Comparison of ENCODE assay signal across 23 mouse cellular contexts in genomic region chr8:94390429-94390828, GRCm38 (mm10). TPM values are rescaled to one million over a fixed set of nuclear protein-coding genes. Genes with fewer than 3 reads are reported as not detected.
A peak's percentile ranks its signal among the peaks of the same experiment; 100 is the strongest.
DNase-seq lines count a peak whose midpoint lies in the region; ATAC-seq and TF ChIP-seq lines count a peak whose summit lies in the region.
"Had no signal": no experiment of that assay in that cellular context is flagged by ENCODE, and none has a peak within 500 bp of the region (broad histone marks: within the 10 kb centered on the region; RNA-seq: fewer than 3 reads in every experiment).

No protein-coding gene starts in this region.

- H3K4me3 ChIP-seq in liver, adult 2 months (ENCODE audit: insufficient read depth, low read depth, low read length) = no peak overlapping the region
- no peak overlapping the region for H3K4me3 ChIP-seq in liver, embryonic 11.5 days (ENCODE audit: low read depth, low read length)
- H3K4me3 ChIP-seq in MEL (ENCODE audit: control insufficient read depth in 1 of 2, insufficient read depth in 1 of 2, low read depth in 2 of 2, low read length in 2 of 2) (no peak overlapping the region), myocyte (no peak overlapping the region)
- H3K4me3 ChIP-seq: embryonic facial prominence, embryonic 10.5 days; embryonic facial prominence, embryonic 12.5 days; forebrain, embryonic 13.5 days; forebrain, embryonic 15.5 days had no signal

- ATAC-seq in liver, embryonic 11.5 days (replicated peaks; ENCODE audit: low FRiP score) = no peak
- ATAC-seq: activated CD4-positive, CD25-positive, alpha-beta regulatory T cell, adult 4 months; forebrain, embryonic 13.5 days; forebrain, embryonic 15.5 days; forebrain, postnatal 0 days; Patski had no signal

- no peak; a peak in 1 of 4 replicates for TF ChIP-seq EP300 in MEL (IDR thresholded peaks at IDR 0.05; ENCODE audit: low read depth in 1 of 2, low read length in 2 of 2)

- no peak for TF ChIP-seq CTCF in liver, adult 2 months (IDR thresholded peaks at IDR 0.05; ENCODE audit: low read depth, low read length)
- no peak for TF ChIP-seq CTCF in MEL (IDR thresholded peaks at IDR 0.05 in 2 of 3, conservative IDR thresholded peaks at IDR 0.05 in 1 of 3; ENCODE audit: control insufficient read depth in 1 of 3, insufficient read depth in 1 of 3, low read depth in 2 of 3, low read length in 3 of 3, poor library complexity in 1 of 3, severe bottlenecking in 1 of 3)

- H3K9ac ChIP-seq in liver, adult 2 months (ENCODE audit: low read depth, low read length) = peak overlapping the region; percentile 18; the same call in 1 of the 2 replicates
- H3K9ac ChIP-seq in liver, embryonic 11.5 days (ENCODE audit: low read depth, low read length) = no peak overlapping the region
- H3K9ac ChIP-seq in MEL (ENCODE audit: control insufficient read depth, low read depth, low read length, poor library complexity, severe bottlenecking) = no peak overlapping the region
- H3K9ac ChIP-seq: embryonic facial prominence, embryonic 12.5 days; forebrain, embryonic 13.5 days; forebrain, embryonic 15.5 days; forebrain, postnatal 0 days had no signal

- 67% methylated on average over 6 of the region's 6 CpGs for WGBS in liver, adult 2 months
- 91% methylated on average over 6 of the region's 6 CpGs for WGBS in liver, embryonic 11.5 days

- H3K4me2 ChIP-seq in liver, embryonic 11.5 days = no peak overlapping the region
- peak overlapping the region; percentile 36 for H3K4me2 ChIP-seq in myocyte (ENCODE audit: low read depth)
- H3K4me2 ChIP-seq: embryonic facial prominence, embryonic 12.5 days; forebrain, embryonic 13.5 days; forebrain, embryonic 15.5 days had no signal

- TF ChIP-seq RAD21 in MEL (IDR thresholded peaks at IDR 0.05; ENCODE audit: low read depth, low read length) = no peak

- H3ac ChIP-seq in myocyte (ENCODE audit: control insufficient read depth, insufficient read length) = no peak overlapping the region

- peaks cover 70% of the 10 kb centered on the region for H3K36me3 ChIP-seq in liver, adult 2 months (ENCODE audit: control insufficient read depth, insufficient read depth, low read length)
- H3K36me3 ChIP-seq in liver, embryonic 11.5 days (ENCODE audit: control insufficient read depth, insufficient read depth, low read length) = peaks cover 47% of the 10 kb centered on the region
- peaks cover 25 to 43% of the 10 kb centered on the region in 2 experiments for H3K36me3 ChIP-seq in MEL (ENCODE audit: control insufficient read depth in 1 of 2, insufficient read depth in 2 of 2, low read length in 2 of 2)
- H3K36me3 ChIP-seq in myocyte (ENCODE audit: control insufficient read depth, insufficient read depth) = peaks cover 76% of the 10 kb centered on the region

- peaks cover 12% of the 10 kb centered on the region; the same call in 1 of the 2 replicates for H3K79me2 ChIP-seq in liver, adult 2 months (ENCODE audit: control insufficient read depth, insufficient read depth, low read length)
- H3K79me2 ChIP-seq in MEL (ENCODE audit: control insufficient read depth, insufficient read depth, low read length, poor library complexity) = peaks cover 34% of the 10 kb centered on the region
- H3K79me2 ChIP-seq in myocyte (ENCODE audit: control insufficient read depth, insufficient read depth) = peaks cover 42% of the 10 kb centered on the region

- H3K4me1 ChIP-seq in liver, adult 2 months (ENCODE audit: control insufficient read depth, insufficient read depth, low read length) = peaks cover 27% of the 10 kb centered on the region
- peaks cover 9% of the 10 kb centered on the region for H3K4me1 ChIP-seq in liver, embryonic 11.5 days (replicated peaks; ENCODE audit: control insufficient read depth, insufficient read depth, low read length)
- H3K4me1 ChIP-seq in MEL (ENCODE audit: control insufficient read depth in 1 of 2, insufficient read depth in 2 of 2, low read length in 2 of 2) = peaks cover 9% of the 10 kb centered on the region in 2 experiments

- DNase-seq in adrenal gland, postnatal 14 days = peak; percentile 1
- no peak for DNase-seq in adrenal gland, postnatal 4 days (ENCODE audit: low spot score in 2 of 2)
- DNase-seq in liver, adult 2 months (ENCODE audit: extremely low read depth, low read depth, low spot score) = no peak
- no peak for DNase-seq in liver, embryonic 11.5 days (ENCODE audit: low spot score)
- DNase-seq in MEL (ENCODE audit: low read depth, low spot score) = peak; percentile 28
- DNase-seq in layer of hippocampus, postnatal 10 days (ENCODE audit: low spot score in 2 of 2) = no peak
- DNase-seq in urinary bladder, postnatal 36 days (ENCODE audit: low spot score in 2 of 2) = no peak
- DNase-seq: adrenal gland, adult 8-10 months; adrenal gland, postnatal 25 days; cerebellum, adult 11-12 months; cerebellum, adult 2 months; cerebellum, adult 9-10 months; cerebellum, postnatal 10 days; cerebellum, postnatal 25 days; forebrain, postnatal 0 days had no signal

- no peaks in the 10 kb centered on the region for H3K27me3 ChIP-seq in liver, adult 2 months (ENCODE audit: control insufficient read depth, insufficient read depth, low read length)
- H3K27me3 ChIP-seq in liver, embryonic 11.5 days (replicated peaks; ENCODE audit: control insufficient read depth, insufficient read depth, low read length) = no peaks in the 10 kb centered on the region
- H3K27me3 ChIP-seq in MEL (ENCODE audit: control insufficient read depth in 1 of 2, insufficient read depth in 2 of 2, low read length in 2 of 2) = no peaks in the 10 kb centered on the region
- no peaks in the 10 kb centered on the region for H3K27me3 ChIP-seq in myocyte (ENCODE audit: control insufficient read depth, insufficient read depth, insufficient read length)
- H3K27me3 ChIP-seq: embryonic facial prominence, embryonic 12.5 days; forebrain, embryonic 13.5 days; forebrain, embryonic 15.5 days; Patski had no signal

- peak overlapping the region; percentile 17; the same call in 1 of the 2 replicates for H3K27ac ChIP-seq in liver, adult 2 months (replicated peaks; ENCODE audit: insufficient read depth, low read depth, low read length)
- H3K27ac ChIP-seq in liver, embryonic 11.5 days (ENCODE audit: low read depth, low read length) = no peak overlapping the region
- peak overlapping the region; percentile 24; the same call in 1 of the 2 replicates for H3K27ac ChIP-seq in MEL (ENCODE audit: control insufficient read depth, low read depth, low read length)
- H3K27ac ChIP-seq: embryonic facial prominence, embryonic 10.5 days; embryonic facial prominence, embryonic 12.5 days; forebrain, embryonic 13.5 days; forebrain, embryonic 15.5 days had no signal

- no peak for TF ChIP-seq POLR2A in liver, adult 2 months (IDR thresholded peaks at IDR 0.05; ENCODE audit: extremely low read depth, insufficient read depth, low read length)
- TF ChIP-seq POLR2A in MEL (IDR thresholded peaks at IDR 0.05; ENCODE audit: control insufficient read depth in 1 of 2, insufficient read depth in 1 of 2, low read depth in 1 of 2, low read length in 2 of 2, poor library complexity in 1 of 2) (no peak), myocyte (IDR thresholded peaks at IDR 0.05; ENCODE audit: insufficient read length, low read depth) (no peak)

- no peaks in the 10 kb centered on the region for H3K9me3 ChIP-seq in liver, embryonic 11.5 days (ENCODE audit: control insufficient read depth, low read length)
- no peaks in the 10 kb centered on the region for H3K9me3 ChIP-seq in MEL (replicated peaks; ENCODE audit: insufficient read depth, low read length)
- H3K9me3 ChIP-seq: embryonic facial prominence, embryonic 10.5 days; embryonic facial prominence, embryonic 12.5 days; forebrain, embryonic 13.5 days; forebrain, embryonic 15.5 days; G1E had no signal

TF ChIP-seq in MEL, 35 proteins besides CTCF, POLR2A, EP300 and RAD21 (continues in another document):
- TF ChIP-seq MAX (IDR thresholded peaks at IDR 0.05; ENCODE audit: low read length) (no peak), ETS1 (IDR thresholded peaks at IDR 0.05; ENCODE audit: low read depth, low read length) (peak; percentile 22; the same call in 1 of the 2 replicates), RCOR1 (IDR thresholded peaks at IDR 0.05; ENCODE audit: low read depth, low read length) (no peak), ZNF384 (IDR thresholded peaks at IDR 0.05; ENCODE audit: low read depth, low read length) (no peak), MAFK (IDR thresholded peaks at IDR 0.05; ENCODE audit: borderline replicate concordance, low read depth, low read length) (no peak), KAT2A (conservative IDR thresholded peaks at IDR 0.05; ENCODE audit: low read depth, low read length) (no peak; the same call in 1 of the 2 replicates)

TF ChIP-seq in myocyte, 11 proteins besides CTCF, POLR2A, EP300 and RAD21:
- TF ChIP-seq CEBPB (IDR thresholded peaks at IDR 0.05; ENCODE audit: insufficient read depth, poor library complexity, severe bottlenecking) (peak; percentile 97), MYOD1 (IDR thresholded peaks at IDR 0.05; ENCODE audit: control insufficient read depth in 1 of 3, insufficient read length in 2 of 3, low read depth in 2 of 3) (no peak), POLR2AphosphoS2 (IDR thresholded peaks at IDR 0.05; ENCODE audit: insufficient read length, low read depth) (peak; percentile 52)
TF ChIP-seq in myocyte: peak in this region for 2.

RNA-seq across cellular contexts. Expression of gene Herpud1, which starts 4.2 kb away (rescaled TPM):
- 112 and 114 TPM in 2 replicates for total RNA-seq in adrenal gland, postnatal 14 days (2021)
- 10 to 100 TPM; 65.5 to 75.2 TPM for total RNA-seq in adrenal gland, postnatal 4 days (2021)
- total RNA-seq in liver, adult 2 months (2014; rRNA removed) = 575 and 759 TPM in 2 replicates
- 421 and 468 TPM in 2 replicates for polyA plus RNA-seq in liver, adult 2 months (2012; rRNA removed)
- polyA plus RNA-seq in liver, embryonic 11.5 days (2014; fragmentation: Nextera tagmentation; extraction: Ambion mirVana) = 110 and 115 TPM in 2 replicates
- 66.9 and 90.6 TPM in 2 replicates for total RNA-seq in MEL (2012; rRNA removed)
- polyA plus RNA-seq in MEL (2012; ENCODE audit: insufficient read depth in 1 of 2, insufficient read length in 2 of 2, low read depth in 1 of 2, low replicate concordance in 2 of 2, missing spikeins in 1 of 2) = 10 to 100 TPM in 1 of 2 experiments, not detected in 1; 66.1 TPM
- polyA plus RNA-seq in myocyte (2012; fragmentation: generic; extraction: Trizol) = 292 TPM
- 10 to 100 TPM; 35.5 to 36.2 TPM for total RNA-seq in layer of hippocampus, postnatal 10 days (2021)

RNA-seq across cellular contexts. Expression of gene Nlrc5, which starts 43.7 kb away (rescaled TPM):
- total RNA-seq in adrenal gland, postnatal 14 days (2021) = 2.0 and 9.7 TPM in 2 replicates
- total RNA-seq in adrenal gland, postnatal 4 days (2021) = 1 to 10 TPM; 3.1 to 4.6 TPM
- 19.5 and 21.2 TPM in 2 replicates for total RNA-seq in liver, adult 2 months (2014; rRNA removed)
- polyA plus RNA-seq in liver, adult 2 months (2012; rRNA removed) = 6.6 and 11.6 TPM in 2 replicates
- polyA plus RNA-seq in liver, embryonic 11.5 days (2014; fragmentation: Nextera tagmentation; extraction: Ambion mirVana) = not detected in 2 replicates
- total RNA-seq in MEL (2012; rRNA removed) = 0.03 TPM in 1 of 2 replicates, not detected in the other
- polyA plus RNA-seq in MEL (2012; ENCODE audit: insufficient read depth in 1 of 2, insufficient read length in 2 of 2, low read depth in 1 of 2, low replicate concordance in 2 of 2, missing spikeins in 1 of 2) (under 1 TPM in 1 of 2 experiments, not detected in 1; 0.03 TPM), myocyte (2012; fragmentation: generic; extraction: Trizol) (0.40 TPM)
- under 1 TPM; 0.50 to 0.51 TPM for total RNA-seq in layer of hippocampus, postnatal 10 days (2021)
- polyA plus RNA-seq: embryonic facial prominence, embryonic 10.5 days had no signal

Comparison
In these comparisons a context has a peak if more than half of its experiments do, and no peak if none do; other contexts are left out.
1. DNase-seq: peak in adrenal gland, postnatal 14 days (single experiment) and MEL (single experiment); none in adrenal gland, postnatal 4 days (0 of 2), liver, adult 2 months (single experiment), liver, embryonic 11.5 days (single experiment), layer of hippocampus, postnatal 10 days (0 of 2) and urinary bladder, postnatal 36 days (0 of 2).